Mouse (Mus musculus) erythroblast, embryonic 14.5 days (primary cell): ENCODE data around the gene Mdm4.

Source experiments
- GATA1 ChIP-seq: IDR thresholded peaks from 2 replicates; pipeline ENCODE4 v1.6.1; 2012; ENCODE audit warnings: low read length, inconsistent platforms, mixed read lengths
- TAL1 ChIP-seq: IDR thresholded peaks from 3 replicates; pipeline ENCODE4 v1.6.1; 2012; ENCODE audit warnings: low read length, inconsistent platforms, mixed read lengths

DNA sequence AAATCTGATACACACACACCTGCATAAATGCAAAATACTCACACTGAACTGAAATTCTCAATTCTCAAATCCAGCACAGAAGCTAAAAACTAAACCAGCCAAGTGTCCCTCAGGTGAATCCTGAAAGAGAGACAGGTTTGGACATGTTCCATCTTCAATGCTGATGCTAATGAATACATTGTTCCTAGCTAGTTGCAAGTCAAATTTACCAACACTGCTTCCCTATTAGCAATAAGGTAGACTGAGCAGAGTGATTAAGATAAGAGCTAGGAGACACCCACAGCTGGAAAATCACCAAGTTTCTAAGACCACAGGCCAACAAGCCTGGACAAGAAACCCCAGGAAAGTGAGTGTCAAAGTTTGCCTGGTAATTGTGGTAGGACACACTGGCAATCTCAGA, 11.0 kb downstream of the Mdm4 start:
- TF ChIP-seq GATA1 = no peak
- no peak for TF ChIP-seq TAL1
